Mouse (Mus musculus) ES-E14 (cell line): ENCODE measurements around the gene Map3k10.

Experiments
- CHD2 ChIP-seq: IDR thresholded peaks from 2 replicates; pipeline ENCODE4 v1.6.1; 2014; ENCODE audit warnings: mild to moderate bottlenecking, low read depth, low read length, inconsistent platforms
- HCFC1 ChIP-seq: IDR thresholded peaks from 2 replicates; pipeline ENCODE4 v1.6.1; 2012; ENCODE audit warnings: low read length, inconsistent platforms, borderline replicate concordance; ENCODE audit not compliant: insufficient read depth
- MAFK ChIP-seq: IDR thresholded peaks from 2 replicates; pipeline ENCODE4 v1.6.1; 2014; ENCODE audit warnings: mild to moderate bottlenecking, low read depth, low read length, inconsistent platforms; ENCODE audit not compliant: insufficient read depth
- ZC3H11A ChIP-seq: IDR thresholded peaks from 2 replicates; pipeline ENCODE4 v1.6.1; 2012; ENCODE audit warnings: low read depth, mild to moderate bottlenecking, inconsistent platforms, low read length, borderline replicate concordance
- ZNF384 ChIP-seq: IDR thresholded peaks from 2 replicates; pipeline ENCODE4 v1.6.1; 2012; ENCODE audit warnings: low read depth, low read length, inconsistent platforms

- TF ChIP-seq MAFK (no peak), ZNF384 (no peak), CHD2 (no peak), ZC3H11A (no peak), HCFC1 (no peak)
Measured at GRCm38 (mm10) chr7:27634691-27635090, 39.7 kb downstream of the Map3k10 start.
